Mouse (Mus musculus) midbrain, embryonic 16.5 days (tissue): ENCODE results near the gene Wars2. TPM values are rescaled to one million over a fixed set of nuclear protein-coding genes. Genes with fewer than 3 reads are reported as not detected.

ENCODE experiments used
- ATAC-seq: fragments of 200-750 bp; cut with Nextera tagmentation; 2 replicates; pipeline ENCODE4 v1.8.0; 2017; ENCODE audit warnings: moderate TSS enrichment
- H3K27ac ChIP-seq: fragments of 300-500 bp; sonication (generic); 2 replicates; pipeline ENCODE4 v1.5.1; 2014; ENCODE audit warnings: mild to moderate bottlenecking, low read length, mixed read lengths
- H3K27me3 ChIP-seq: fragments of 300-500 bp; sonication (generic); 2 replicates; pipeline ENCODE4 v1.6.1; 2014; ENCODE audit warnings: low read depth, low read length, mixed read lengths; ENCODE audit not compliant: control insufficient read depth, insufficient read depth
- H3K36me3 ChIP-seq: fragments of 300-500 bp; sonication (generic); 2 replicates; pipeline ENCODE4 v1.6.1; 2014; ENCODE audit warnings: mild to moderate bottlenecking, low read length, moderate library complexity, mixed read lengths; ENCODE audit not compliant: control insufficient read depth, insufficient read depth
- H3K4me1 ChIP-seq: fragments of 300-500 bp; sonication (generic); 2 replicates; pipeline ENCODE4 v1.6.1; 2014; ENCODE audit warnings: mild to moderate bottlenecking, low read length, mixed read lengths; ENCODE audit not compliant: control insufficient read depth, insufficient read depth
- H3K4me2 ChIP-seq: fragments of 300-500 bp; sonication (generic); 2 replicates; pipeline ENCODE4 v1.6.1; 2014; ENCODE audit warnings: mild to moderate bottlenecking, low read length, mixed read lengths
- H3K4me3 ChIP-seq: fragments of 300-500 bp; sonication (generic); 2 replicates; pipeline ENCODE4 v1.5.1; 2014; ENCODE audit warnings: low read depth, mild to moderate bottlenecking, low read length, moderate library complexity, mixed read lengths
- H3K9ac ChIP-seq: fragments of 300-500 bp; sonication (generic); 2 replicates; pipeline ENCODE4 v1.6.1; 2014; ENCODE audit warnings: low read depth, low read length, mixed read lengths
- H3K9me3 ChIP-seq: fragments of 300-500 bp; sonication (generic); replicated peaks from 2 replicates; pipeline ENCODE4 v1.6.1; 2014; ENCODE audit warnings: mild to moderate bottlenecking, low read length, mixed read lengths; ENCODE audit not compliant: control insufficient read depth, poor library complexity, severe bottlenecking
- WGBS: fragments of 180-500 bp; shearing (Covaris S2); extraction: QIAGEN DNeasy Blood & Tissue Kit; methylation state at CpG from one replicate; pipeline ENCODE4 v1.1.7; 2014; 5-methylcytosine and 5-hydroxymethylcytosine counted together
- microRNA-seq: library from miRNA; unstranded; fragments of <30 nt; microRNA quantifications from one replicate; pipeline ENCODE4, GENCODE M21; 2017
- polyA plus RNA-seq: library from polyadenylated mRNA; unstranded; fragments of >200 nt; fragmentation: Nextera tagmentation; extraction: Ambion mirVana; gene quantifications from 2 replicates; pipeline ENCODE4 v1.2.1, GENCODE M21; 2015

Gene Wars2
- polyA plus RNA-seq, 1 experiment from 2014 or later, result 7.2 TPM

DNA sequence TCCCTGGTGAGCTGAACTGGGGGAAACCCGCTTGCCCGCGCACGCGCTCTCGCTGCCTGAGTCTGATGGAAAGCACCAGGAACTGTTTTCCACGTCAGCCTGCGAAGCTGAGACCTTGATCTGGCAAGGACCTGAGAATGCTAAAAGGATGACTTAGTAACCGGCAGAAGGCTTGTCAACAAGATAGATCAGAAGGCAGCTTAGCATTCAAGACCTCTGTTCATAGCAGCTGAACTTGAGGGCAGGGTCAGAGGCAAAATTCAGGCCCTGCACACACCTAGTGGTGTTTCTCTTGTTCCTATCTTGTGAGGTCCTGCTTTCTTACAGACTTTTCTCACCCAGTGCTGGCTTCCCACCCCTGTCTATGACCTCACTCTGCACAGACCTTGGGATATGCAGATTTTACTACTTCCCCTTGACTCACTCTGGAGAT lies 122.6 kb downstream of the Wars2 start:
- H3K9ac ChIP-seq, result no peak overlapping the region
- no peak overlapping the region for H3K27ac ChIP-seq
- H3K4me2 ChIP-seq, result no peak overlapping the region
- H3K9me3 ChIP-seq, result no peaks in the 10 kb centered on the region
- no peak for ATAC-seq
- H3K36me3 ChIP-seq, result no peaks in the 10 kb centered on the region
- WGBS, result 16% methylated on average over 9 of the region's 9 CpGs
- H3K27me3 ChIP-seq, result peaks cover 69% of the 10 kb centered on the region
- no peak overlapping the region for H3K4me3 ChIP-seq
- H3K4me1 ChIP-seq, result no peaks in the 10 kb centered on the region

DNA sequence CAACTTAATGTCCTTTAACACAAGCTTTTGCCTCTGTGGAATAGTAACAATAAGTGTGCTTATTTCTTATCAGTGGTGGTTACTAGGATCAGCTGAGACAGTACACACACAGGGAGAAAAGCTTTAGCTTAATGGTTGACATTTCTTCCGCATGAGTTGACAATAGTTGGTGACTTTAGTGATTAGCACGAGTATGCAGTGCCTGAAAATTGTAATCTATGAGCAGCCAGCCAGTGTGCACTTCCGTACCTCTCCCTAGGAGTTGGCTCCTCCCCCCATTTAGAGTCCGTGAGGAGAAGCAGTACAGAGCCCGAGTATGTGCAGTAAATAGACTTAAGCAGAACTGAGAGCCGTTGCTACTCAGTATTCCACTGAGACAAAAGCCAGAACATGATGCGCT lies 123.8 kb downstream of the Wars2 start:
- Histone ChIP-seq H3K4me2 (no peak overlapping the region), H3K27ac (no peak overlapping the region), H3K27me3 (peaks cover 58% of the 10 kb centered on the region), H3K4me3 (no peak overlapping the region), H3K9ac (no peak overlapping the region), H3K4me1 (no peaks in the 10 kb centered on the region), H3K9me3 (no peaks in the 10 kb centered on the region), H3K36me3 (no peaks in the 10 kb centered on the region)
- 21% methylated on average over 7 of the region's 7 CpGs for WGBS
- no peak for ATAC-seq

DNA sequence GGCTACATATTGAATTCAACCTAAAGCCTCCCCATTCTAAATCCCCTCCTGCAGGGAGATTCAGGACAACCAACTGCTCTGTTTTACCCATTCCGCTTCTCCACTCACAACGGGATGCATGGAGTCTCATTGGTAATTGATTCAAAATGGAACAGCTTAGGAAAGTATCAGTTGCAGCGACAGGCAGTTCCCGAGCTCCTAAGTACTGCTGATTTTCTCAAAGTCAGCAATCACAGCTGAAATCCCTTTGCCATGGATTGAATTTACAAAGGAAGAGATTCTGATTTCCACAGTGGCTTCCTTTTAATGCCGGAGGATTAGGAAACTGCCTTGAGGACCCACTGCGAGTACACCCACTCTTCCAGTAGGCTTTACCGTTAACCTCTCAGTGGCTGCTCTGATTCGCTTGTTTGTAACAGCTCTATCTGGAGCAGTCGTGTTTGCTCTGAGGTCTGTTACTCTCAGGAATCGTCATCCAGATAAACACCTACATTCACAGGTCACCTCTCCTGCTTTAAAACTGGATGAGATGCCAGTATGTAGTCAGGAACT lies 126.0 kb downstream of the Wars2 start:
- H3K27me3 ChIP-seq, result peaks cover 48% of the 10 kb centered on the region
- no peak overlapping the region for H3K4me3 ChIP-seq
- H3K9me3 ChIP-seq, result no peaks in the 10 kb centered on the region
- H3K9ac ChIP-seq, result no peak overlapping the region
- no peaks in the 10 kb centered on the region for H3K36me3 ChIP-seq
- H3K4me1 ChIP-seq, result no peaks in the 10 kb centered on the region
- no peak overlapping the region for H3K27ac ChIP-seq
- no peak overlapping the region for H3K4me2 ChIP-seq
- 21% methylated on average over 10 of the region's 10 CpGs for WGBS
- ATAC-seq, result no peak

DNA sequence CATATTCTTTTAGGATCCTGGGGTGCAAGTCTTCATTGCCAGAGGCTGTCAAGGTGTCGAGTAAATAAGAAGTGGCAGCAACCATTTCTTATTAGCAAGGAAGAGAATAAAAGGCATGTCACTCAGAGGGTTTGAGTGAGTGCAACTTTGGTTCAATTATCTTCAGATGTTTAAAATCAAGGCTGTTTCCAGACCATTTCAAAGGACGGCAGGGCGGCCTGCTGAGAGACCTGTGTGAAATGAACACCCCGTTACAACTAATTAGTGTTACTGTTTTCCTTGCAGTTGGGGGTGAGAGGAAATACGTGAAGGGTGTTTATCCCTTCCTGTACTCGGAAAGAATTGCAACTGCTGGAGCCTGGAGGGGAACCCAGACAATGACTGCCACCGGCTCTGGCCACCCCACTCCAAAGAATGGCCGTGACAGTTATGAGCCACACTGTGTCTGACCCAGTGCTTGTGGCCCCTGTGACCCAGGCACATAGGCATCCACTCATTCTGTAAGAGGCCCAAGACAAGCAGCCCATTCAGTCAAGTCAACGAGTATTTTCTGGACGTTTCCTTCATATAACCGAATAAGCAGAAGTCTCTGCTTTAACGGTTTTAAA lies 137.2 kb downstream of the Wars2 start:
- Histone ChIP-seq H3K27ac (no peak overlapping the region), H3K9me3 (no peaks in the 10 kb centered on the region), H3K27me3 (no peaks in the 10 kb centered on the region), H3K4me3 (no peak overlapping the region), H3K36me3 (no peaks in the 10 kb centered on the region), H3K4me2 (no peak overlapping the region), H3K4me1 (no peaks in the 10 kb centered on the region), H3K9ac (no peak overlapping the region)
- ATAC-seq, result no peak
- 40% methylated on average over 12 of the region's 12 CpGs for WGBS

DNA sequence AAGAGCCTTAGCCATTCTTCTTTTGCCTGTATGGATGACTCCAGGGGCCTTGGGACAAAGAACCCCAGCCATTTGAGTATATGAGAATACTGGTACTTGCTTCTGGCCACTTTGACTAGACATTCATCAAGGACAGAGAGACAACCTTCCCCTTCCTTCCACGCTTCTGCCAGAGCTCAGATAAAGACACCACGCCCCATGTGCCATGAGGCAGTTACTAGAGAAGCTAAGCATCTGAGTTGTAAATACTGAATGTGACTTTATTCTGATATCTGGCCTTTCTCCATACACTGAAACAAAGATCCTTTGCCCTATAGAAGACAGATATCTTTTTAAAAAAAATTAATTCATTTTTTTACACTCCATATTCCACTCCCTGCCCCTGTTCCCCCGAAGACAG lies 138.8 kb downstream of the Wars2 start:
- H3K27me3 ChIP-seq, result no peaks in the 10 kb centered on the region
- no peak overlapping the region for H3K4me3 ChIP-seq
- no peak overlapping the region for H3K27ac ChIP-seq
- H3K4me2 ChIP-seq, result no peak overlapping the region
- H3K4me1 ChIP-seq, result no peaks in the 10 kb centered on the region
- no peaks in the 10 kb centered on the region for H3K36me3 ChIP-seq
- no peak overlapping the region for H3K9ac ChIP-seq
- no peak for ATAC-seq
- no peaks in the 10 kb centered on the region for H3K9me3 ChIP-seq
- 86% methylated on average over 3 of the region's 3 CpGs for WGBS

DNA sequence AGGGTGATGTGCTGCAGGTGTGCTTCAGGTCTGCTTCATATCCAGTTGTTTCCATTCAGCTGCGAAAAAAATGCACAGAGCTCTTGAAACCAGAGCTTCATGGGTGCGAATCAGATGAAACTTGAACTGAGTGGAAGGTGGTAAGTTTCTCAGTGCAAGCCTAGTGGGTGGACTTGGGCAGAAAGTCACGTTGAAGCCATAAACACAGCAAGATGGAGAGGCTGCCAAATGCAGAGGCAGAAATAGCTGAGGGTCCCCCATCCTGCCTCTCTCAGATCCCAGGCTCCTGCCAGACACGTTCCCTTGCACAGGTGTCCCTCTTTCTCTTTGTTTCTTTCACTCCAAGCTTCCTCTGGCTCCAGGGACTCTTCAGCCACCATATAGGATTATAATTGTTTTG lies 140.6 kb downstream of the Wars2 start:
- Histone ChIP-seq H3K4me2 (no peak overlapping the region), H3K27me3 (no peaks in the 10 kb centered on the region), H3K36me3 (no peaks in the 10 kb centered on the region), H3K4me1 (no peaks in the 10 kb centered on the region), H3K4me3 (no peak overlapping the region), H3K9ac (no peak overlapping the region), H3K9me3 (no peaks in the 10 kb centered on the region), H3K27ac (no peak overlapping the region)
- WGBS, result 73% methylated on average over 4 of the region's 4 CpGs
- no peak for ATAC-seq

DNA sequence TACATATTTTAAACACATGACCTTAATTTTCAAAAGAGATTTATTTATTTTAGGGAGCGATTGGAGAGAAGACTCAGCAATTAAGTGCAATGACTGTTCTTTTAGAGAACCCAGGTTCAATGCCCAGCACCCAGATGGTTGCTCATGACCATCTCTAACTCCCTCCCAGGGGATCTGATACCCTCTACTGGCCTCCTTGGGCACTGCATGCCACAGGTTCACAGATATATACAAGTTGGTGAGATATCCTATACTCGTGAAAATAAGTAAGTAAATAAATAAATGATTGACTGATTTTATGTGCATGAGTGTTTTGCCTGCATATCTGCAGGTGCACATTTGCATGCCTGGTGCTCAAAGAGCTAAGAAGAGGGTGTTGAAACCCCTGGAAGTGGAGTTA lies 147.4 kb downstream of the Wars2 start:
- Histone ChIP-seq H3K4me1 (no peaks in the 10 kb centered on the region; the same call in 1 of the 2 replicates), H3K4me2 (no peak overlapping the region), H3K4me3 (no peak overlapping the region), H3K27me3 (no peaks in the 10 kb centered on the region), H3K27ac (no peak overlapping the region), H3K9me3 (no peaks in the 10 kb centered on the region), H3K9ac (no peak overlapping the region), H3K36me3 (no peaks in the 10 kb centered on the region)
- ATAC-seq, result no peak
- WGBS, result 66% methylated on average over 2 of the region's 2 CpGs

Small RNA genes within 50 kb of the gene (microRNA-seq; reads per million reads assigned to microRNA genes)
- not detected for gene Mir6481

Other genes starting within 250 kb of the Wars2 start
- gene Hao2, start 247.8 kb upstream of the Wars2 start, polyA plus RNA-seq, result not detected in 2 replicates
- gene Tbx15, start 99.3 kb downstream of the Wars2 start, polyA plus RNA-seq, result 0.45 and 0.68 TPM in 2 replicates